Mouse (Mus musculus): ENCODE measurements at regions not wholly inside any gene's neighbourhood (a gene's known extent, or its start where the extent isn't known, plus 50 kb on each side); places are given as distances from the start of the nearest gene placed in this dataset.

GRCm38 (mm10) chr4:135061030-135061743, 59.3 kb upstream of the Runx3 start:
- no peak for TF ChIP-seq CTCF (IDR thresholded peaks at IDR 0.05; ENCODE audit: control insufficient read depth, insufficient read depth, insufficient replicate concordance, low read depth, low read length)
- no peak; the same call in 1 of the 2 replicates for TF ChIP-seq POLR2A (IDR thresholded peaks at IDR 0.05; ENCODE audit: control insufficient read depth, low read depth, low read length)

All from testis, adult 2 months (tissue).